Mouse (Mus musculus) embryonic facial prominence, embryonic 12.5 days (tissue): ENCODE measurements around the gene Serpina3f. TPM values are rescaled to one million over a fixed set of nuclear protein-coding genes. Genes with fewer than 3 reads are reported as not detected.

Experiments
- ATAC-seq: fragments of 200-750 bp; cut with Nextera tagmentation; 2 replicates; pipeline ENCODE4 v1.8.0; 2017; ENCODE audit not compliant: insufficient number of reproducible peaks, insufficient read depth, low FRiP score, low TSS enrichment
- H3K27ac ChIP-seq: fragments of 300-500 bp; sonication (generic); 2 replicates; pipeline ENCODE4 v1.5.1; 2016; ENCODE audit warnings: mild to moderate bottlenecking
- H3K27me3 ChIP-seq: fragments of 300-500 bp; sonication (generic); 2 replicates; pipeline ENCODE4 v1.6.1; 2016; ENCODE audit warnings: mild to moderate bottlenecking, moderate library complexity
- H3K36me3 ChIP-seq: fragments of 300-500 bp; sonication (generic); 2 replicates; pipeline ENCODE4 v1.6.1; 2016; ENCODE audit warnings: mild to moderate bottlenecking
- H3K4me1 ChIP-seq: fragments of 300-500 bp; sonication (generic); 2 replicates; pipeline ENCODE4 v1.6.1; 2016
- H3K4me2 ChIP-seq: fragments of 300-500 bp; sonication (generic); replicated peaks from 2 replicates; pipeline ENCODE4 v1.6.1; 2016; ENCODE audit warnings: mild to moderate bottlenecking, moderate library complexity
- H3K4me3 ChIP-seq: fragments of 300-500 bp; sonication (generic); 2 replicates; pipeline ENCODE4 v1.5.1; 2016; ENCODE audit warnings: mild to moderate bottlenecking
- H3K9ac ChIP-seq: fragments of 300-500 bp; sonication (generic); 2 replicates; pipeline ENCODE4 v1.6.1; 2016; ENCODE audit warnings: mild to moderate bottlenecking, moderate library complexity
- H3K9me3 ChIP-seq: fragments of 300-500 bp; sonication (generic); 2 replicates; pipeline ENCODE4 v1.6.1; 2016; ENCODE audit warnings: mild to moderate bottlenecking, moderate library complexity
- WGBS: fragments of 180-500 bp; shearing (Covaris S2); methylation state at CpG from one replicate; pipeline ENCODE4 v1.1.7; 2016; 5-methylcytosine and 5-hydroxymethylcytosine counted together
- polyA plus RNA-seq: library from polyadenylated mRNA; unstranded; fragments of >200 nt; fragmentation: Nextera tagmentation; extraction: Ambion mirVana; gene quantifications from 2 replicates; pipeline ENCODE4 v1.2.1, GENCODE M21; 2016

Gene Serpina3f
- polyA plus RNA-seq = 0.08 and 0.14 TPM in 2 replicates

- no peaks in the 10 kb centered on the region for H3K27me3 ChIP-seq
- no peak within 1 kb of the TSS for H3K27ac ChIP-seq
- no peaks in the 10 kb centered on the region for H3K36me3 ChIP-seq
- no peaks in the 10 kb centered on the region for H3K4me1 ChIP-seq
- ATAC-seq = no peak
- no peaks in the 10 kb centered on the region for H3K9me3 ChIP-seq
- WGBS = 65% methylated on average over 1 of the region's 1 CpGs
- H3K4me3 ChIP-seq = no peak within 1 kb of the TSS
- no peak within 1 kb of the TSS for H3K9ac ChIP-seq
- no peak within 1 kb of the TSS for H3K4me2 ChIP-seq
These were observed at the start of gene Serpina3f for GRCm38 (mm10) chr12:104214445-104214753. Serpina3f (plus strand) TSS chr12:104214544.

GRCm38 (mm10) chr12:104174747-104175146 lies 39.6 kb upstream of the Serpina3f start:
- 36% methylated on average over 3 of the region's 3 CpGs for WGBS
- H3K4me3 ChIP-seq = no peak overlapping the region

GRCm38 (mm10) chr12:104175636-104176035 lies 38.7 kb upstream of the Serpina3f start:
- H3K4me2 ChIP-seq = no peak overlapping the region
- 78% methylated on average over 3 of the region's 3 CpGs for WGBS
- no peak overlapping the region for H3K27ac ChIP-seq
- ATAC-seq = no peak
- H3K4me1 ChIP-seq = no peaks in the 10 kb centered on the region
- H3K9ac ChIP-seq = no peak overlapping the region
- H3K4me3 ChIP-seq = no peak overlapping the region
- H3K9me3 ChIP-seq = no peaks in the 10 kb centered on the region
- no peaks in the 10 kb centered on the region for H3K36me3 ChIP-seq
- no peaks in the 10 kb centered on the region for H3K27me3 ChIP-seq

More at GRCm38 (mm10) chr12:104174747-104175146, 39.6 kb upstream of the Serpina3f start:
- Histone ChIP-seq H3K9me3 (no peaks in the 10 kb centered on the region), H3K27ac (no peak overlapping the region), H3K36me3 (no peaks in the 10 kb centered on the region), H3K4me2 (no peak overlapping the region), H3K9ac (no peak overlapping the region), H3K27me3 (no peaks in the 10 kb centered on the region), H3K4me1 (no peaks in the 10 kb centered on the region)
- ATAC-seq = no peak

- Histone ChIP-seq H3K9me3 (no peaks in the 10 kb centered on the region), H3K4me1 (no peaks in the 10 kb centered on the region), H3K4me3 (no peak overlapping the region), H3K4me2 (no peak overlapping the region), H3K9ac (no peak overlapping the region), H3K36me3 (no peaks in the 10 kb centered on the region), H3K27ac (no peak overlapping the region), H3K27me3 (no peaks in the 10 kb centered on the region)
- no peak for ATAC-seq
These were observed 35.8 kb upstream of the Serpina3f start for GRCm38 (mm10) chr12:104178577-104178976.

- Histone ChIP-seq H3K27me3 (no peaks in the 10 kb centered on the region), H3K9ac (no peak overlapping the region), H3K9me3 (no peaks in the 10 kb centered on the region), H3K36me3 (no peaks in the 10 kb centered on the region), H3K4me3 (no peak overlapping the region), H3K4me1 (no peaks in the 10 kb centered on the region), H3K27ac (no peak overlapping the region), H3K4me2 (no peak overlapping the region)
- 84% methylated on average over 2 of the region's 2 CpGs for WGBS
- ATAC-seq = no peak
These were observed 35.4 kb upstream of the Serpina3f start for GRCm38 (mm10) chr12:104178987-104179386.

- H3K27me3 ChIP-seq = no peaks in the 10 kb centered on the region
- H3K9ac ChIP-seq = no peak overlapping the region
- no peak overlapping the region for H3K27ac ChIP-seq
- 71% methylated on average over 4 of the region's 4 CpGs for WGBS
- no peaks in the 10 kb centered on the region for H3K4me1 ChIP-seq
- H3K36me3 ChIP-seq = no peaks in the 10 kb centered on the region
- ATAC-seq = no peak
- H3K4me3 ChIP-seq = no peak overlapping the region
- no peaks in the 10 kb centered on the region for H3K9me3 ChIP-seq
- H3K4me2 ChIP-seq = no peak overlapping the region
These were observed 29.3 kb upstream of the Serpina3f start for GRCm38 (mm10) chr12:104185046-104185445.

- Histone ChIP-seq H3K9me3 (no peaks in the 10 kb centered on the region), H3K27me3 (no peaks in the 10 kb centered on the region), H3K4me3 (no peak overlapping the region), H3K36me3 (no peaks in the 10 kb centered on the region), H3K9ac (no peak overlapping the region), H3K4me1 (no peaks in the 10 kb centered on the region), H3K4me2 (no peak overlapping the region), H3K27ac (no peak overlapping the region)
- WGBS = 84% methylated on average over 3 of the region's 3 CpGs
- ATAC-seq = no peak
These were observed 28.2 kb upstream of the Serpina3f start for GRCm38 (mm10) chr12:104186041-104186581.

- 68% methylated on average over 2 of the region's 2 CpGs for WGBS
- H3K27me3 ChIP-seq = no peaks in the 10 kb centered on the region
- no peaks in the 10 kb centered on the region for H3K36me3 ChIP-seq
- no peak overlapping the region for H3K4me3 ChIP-seq
- H3K9ac ChIP-seq = no peak overlapping the region
- H3K4me2 ChIP-seq = no peak overlapping the region
- no peak for ATAC-seq
- H3K27ac ChIP-seq = no peak overlapping the region
- H3K9me3 ChIP-seq = no peaks in the 10 kb centered on the region
- no peaks in the 10 kb centered on the region for H3K4me1 ChIP-seq
These were observed 25.1 kb upstream of the Serpina3f start for GRCm38 (mm10) chr12:104189246-104189645.

- Histone ChIP-seq H3K27ac (no peak overlapping the region), H3K9me3 (no peaks in the 10 kb centered on the region), H3K36me3 (no peaks in the 10 kb centered on the region), H3K4me2 (no peak overlapping the region), H3K4me1 (no peaks in the 10 kb centered on the region), H3K9ac (no peak overlapping the region), H3K27me3 (no peaks in the 10 kb centered on the region), H3K4me3 (no peak overlapping the region)
- ATAC-seq = no peak
These were observed 23.5 kb upstream of the Serpina3f start for GRCm38 (mm10) chr12:104190852-104191251.

GRCm38 (mm10) chr12:104209149-104209548 lies 5.2 kb upstream of the Serpina3f start:
- 70% methylated on average over 4 of the region's 4 CpGs for WGBS
- no peak overlapping the region for H3K4me3 ChIP-seq
- no peak overlapping the region for H3K27ac ChIP-seq
- H3K9me3 ChIP-seq = no peaks in the 10 kb centered on the region
- no peaks in the 10 kb centered on the region for H3K36me3 ChIP-seq
- H3K9ac ChIP-seq = no peak overlapping the region
- H3K4me2 ChIP-seq = no peak overlapping the region
- no peak for ATAC-seq
- H3K27me3 ChIP-seq = no peaks in the 10 kb centered on the region
- H3K4me1 ChIP-seq = no peaks in the 10 kb centered on the region

- H3K27ac ChIP-seq = no peak overlapping the region
- no peak overlapping the region for H3K9ac ChIP-seq
- no peaks in the 10 kb centered on the region for H3K27me3 ChIP-seq
- WGBS = 95% methylated on average over 2 of the region's 2 CpGs
- no peaks in the 10 kb centered on the region for H3K36me3 ChIP-seq
- no peaks in the 10 kb centered on the region for H3K4me1 ChIP-seq
- no peaks in the 10 kb centered on the region for H3K9me3 ChIP-seq
- no peak for ATAC-seq
- H3K4me3 ChIP-seq = no peak overlapping the region
- H3K4me2 ChIP-seq = no peak overlapping the region
These were observed 4.5 kb upstream of the Serpina3f start for GRCm38 (mm10) chr12:104209802-104210201.

GRCm38 (mm10) chr12:104213689-104214444 lies 477 bp upstream of the Serpina3f start:
- H3K27me3 ChIP-seq = no peaks in the 10 kb centered on the region
- no peaks in the 10 kb centered on the region for H3K4me1 ChIP-seq
- no peak overlapping the region for H3K4me2 ChIP-seq
- 55% methylated on average over 2 of the region's 2 CpGs for WGBS
- H3K36me3 ChIP-seq = no peaks in the 10 kb centered on the region
- H3K9ac ChIP-seq = no peak overlapping the region
- ATAC-seq = no peak
- H3K9me3 ChIP-seq = no peaks in the 10 kb centered on the region
- H3K27ac ChIP-seq = no peak overlapping the region
- no peak overlapping the region for H3K4me3 ChIP-seq
